Mouse (Mus musculus): Measurements from ENCODE around the gene Yars. TPM values are rescaled to one million over a fixed set of nuclear protein-coding genes. Genes with fewer than 3 reads are reported as not detected.

Gene Yars
- polyA plus RNA-seq, 1 experiment from 2014 or later = 83.2 TPM

GRCm38 (mm10) chr4:129231594-129232450 is 42.3 kb downstream of the Yars start:
- Histone ChIP-seq H3K9me3 (replicated peaks) (no peaks in the 10 kb centered on the region), H3K4me2 (replicated peaks) (peak overlapping the region; percentile 15), H3K4me1 (peaks cover 58% of the 10 kb centered on the region), H3K27me3 (no peaks in the 10 kb centered on the region), H3K4me3 (replicated peaks) (no peak overlapping the region), H3K36me3 (no peaks in the 10 kb centered on the region), H3K9ac (no peak overlapping the region), H3K27ac (replicated peaks) (peak overlapping the region; percentile 82)
- WGBS = 53% methylated on average over 12 of the region's 12 CpGs
- 0 out of 2 replicates have a peak, but pooled peaks have one; percentile 22 for ATAC-seq (ENCODE audit: insufficient number of reproducible peaks, low FRiP score, low TSS enrichment, low read depth)

- peak overlapping the region; percentile 82 for H3K27ac ChIP-seq (replicated peaks)
Observed at GRCm38 (mm10) chr4:129232561-129233360, 43.2 kb downstream of the Yars start.

GRCm38 (mm10) chr4:129234488-129234887 is 44.9 kb downstream of the Yars start:
- Histone ChIP-seq H3K4me1 (peaks cover 67% of the 10 kb centered on the region), H3K4me3 (replicated peaks) (no peak overlapping the region), H3K27me3 (no peaks in the 10 kb centered on the region), H3K4me2 (replicated peaks) (no peak overlapping the region), H3K27ac (replicated peaks) (no peak overlapping the region), H3K9ac (no peak overlapping the region), H3K9me3 (replicated peaks) (no peaks in the 10 kb centered on the region), H3K36me3 (no peaks in the 10 kb centered on the region)
- 74% methylated on average over 7 of the region's 7 CpGs for WGBS
- ATAC-seq (ENCODE audit: insufficient number of reproducible peaks, low FRiP score, low TSS enrichment, low read depth) = no peak

More at GRCm38 (mm10) chr4:129232561-129233360, 43.2 kb downstream of the Yars start:
- Histone ChIP-seq H3K9ac (no peak overlapping the region), H3K36me3 (no peaks in the 10 kb centered on the region), H3K4me3 (replicated peaks) (no peak overlapping the region), H3K27me3 (no peaks in the 10 kb centered on the region), H3K4me1 (peaks cover 57% of the 10 kb centered on the region), H3K9me3 (replicated peaks) (no peaks in the 10 kb centered on the region), H3K4me2 (replicated peaks) (0 out of 2 replicates have a peak overlapping the region, but pooled peaks have one; percentile 13)
- WGBS = 72% methylated on average over 9 of the region's 9 CpGs
- ATAC-seq (ENCODE audit: insufficient number of reproducible peaks, low FRiP score, low TSS enrichment, low read depth) = no peak

GRCm38 (mm10) chr4:129235147-129235546 is 45.6 kb downstream of the Yars start:
- Histone ChIP-seq H3K4me2 (replicated peaks) (no peak overlapping the region), H3K27ac (replicated peaks) (peak overlapping the region; percentile 1; the same call in 1 of the 2 replicates), H3K27me3 (no peaks in the 10 kb centered on the region), H3K36me3 (no peaks in the 10 kb centered on the region), H3K9ac (no peak overlapping the region), H3K4me1 (peaks cover 71% of the 10 kb centered on the region), H3K4me3 (replicated peaks) (no peak overlapping the region), H3K9me3 (replicated peaks) (no peaks in the 10 kb centered on the region)
- 76% methylated on average over 3 of the region's 3 CpGs for WGBS
- ATAC-seq (ENCODE audit: insufficient number of reproducible peaks, low FRiP score, low TSS enrichment, low read depth) = no peak

- no peaks in the 10 kb centered on the region for H3K27me3 ChIP-seq
- no peak overlapping the region; the same call in 1 of the 2 replicates for H3K4me2 ChIP-seq (replicated peaks)
- peak overlapping the region; percentile 66; the same call in 1 of the 2 replicates for H3K27ac ChIP-seq (replicated peaks)
- H3K9ac ChIP-seq = no peak overlapping the region
- no peaks in the 10 kb centered on the region for H3K9me3 ChIP-seq (replicated peaks)
- peaks cover 70% of the 10 kb centered on the region for H3K4me1 ChIP-seq
- no peak overlapping the region for H3K4me3 ChIP-seq (replicated peaks)
- WGBS = 74% methylated on average over 8 of the region's 8 CpGs
- no peak for ATAC-seq (ENCODE audit: insufficient number of reproducible peaks, low FRiP score, low TSS enrichment, low read depth)
- no peaks in the 10 kb centered on the region for H3K36me3 ChIP-seq
Observed at GRCm38 (mm10) chr4:129236236-129236813, 46.8 kb downstream of the Yars start.

GRCm38 (mm10) chr4:129237843-129238441 is 48.4 kb downstream of the Yars start:
- H3K9ac ChIP-seq = peak overlapping the region; percentile 55
- no peaks in the 10 kb centered on the region for H3K9me3 ChIP-seq (replicated peaks)
- peaks cover 72% of the 10 kb centered on the region for H3K4me1 ChIP-seq
- peak overlapping the region; percentile 96 for H3K4me2 ChIP-seq (replicated peaks)
- H3K27ac ChIP-seq (replicated peaks) = peak overlapping the region; percentile 72
- H3K4me3 ChIP-seq (replicated peaks) = peak overlapping the region; percentile 70
- no peaks in the 10 kb centered on the region for H3K36me3 ChIP-seq
- ATAC-seq (ENCODE audit: insufficient number of reproducible peaks, low FRiP score, low TSS enrichment, low read depth) = no peak
- no peaks in the 10 kb centered on the region for H3K27me3 ChIP-seq
- WGBS = 7% methylated on average over 21 of the region's 21 CpGs

- H3K27ac ChIP-seq (replicated peaks) = peak overlapping the region; percentile 72
- H3K27me3 ChIP-seq = no peaks in the 10 kb centered on the region
- peak overlapping the region; percentile 70 for H3K4me3 ChIP-seq (replicated peaks)
- H3K9ac ChIP-seq = peak overlapping the region; percentile 55
- no peaks in the 10 kb centered on the region for H3K36me3 ChIP-seq
- H3K4me2 ChIP-seq (replicated peaks) = peak overlapping the region; percentile 96
- H3K4me1 ChIP-seq = peaks cover 69% of the 10 kb centered on the region
- H3K9me3 ChIP-seq (replicated peaks) = no peaks in the 10 kb centered on the region
- ATAC-seq (ENCODE audit: insufficient number of reproducible peaks, low FRiP score, low TSS enrichment, low read depth) = peak; percentile 12
- WGBS = 0% methylated on average over 23 of the region's 23 CpGs
Observed at GRCm38 (mm10) chr4:129238579-129239016, 49.0 kb downstream of the Yars start.

- Histone ChIP-seq H3K36me3 (no peaks in the 10 kb centered on the region), H3K4me2 (replicated peaks) (peak overlapping the region; percentile 96), H3K27ac (replicated peaks) (peak overlapping the region; percentile 72), H3K27me3 (no peaks in the 10 kb centered on the region), H3K4me3 (replicated peaks) (peak overlapping the region; percentile 70), H3K9ac (peak overlapping the region; percentile 55), H3K9me3 (replicated peaks) (no peaks in the 10 kb centered on the region), H3K4me1 (peaks cover 69% of the 10 kb centered on the region)
- 0% methylated on average over 28 of the region's 29 CpGs for WGBS
- peak; percentile 84 for ATAC-seq (ENCODE audit: insufficient number of reproducible peaks, low FRiP score, low TSS enrichment, low read depth)
Observed at GRCm38 (mm10) chr4:129239075-129239474, 49.5 kb downstream of the Yars start.

- WGBS = 15% methylated on average over 7 of the region's 7 CpGs
- H3K9ac ChIP-seq = no peak overlapping the region
Observed at GRCm38 (mm10) chr4:129241898-129242297, 52.3 kb downstream of the Yars start.

GRCm38 (mm10) chr4:129242327-129242726 is 52.8 kb downstream of the Yars start:
- 28% methylated on average over 4 of the region's 4 CpGs for WGBS
- 0 out of 2 replicates have a peak, but pooled peaks have one; percentile 6 for ATAC-seq (ENCODE audit: insufficient number of reproducible peaks, low FRiP score, low TSS enrichment, low read depth)
- H3K4me2 ChIP-seq (replicated peaks) = no peak overlapping the region
- no peak overlapping the region for H3K4me3 ChIP-seq (replicated peaks)
- no peaks in the 10 kb centered on the region for H3K36me3 ChIP-seq
- no peaks in the 10 kb centered on the region for H3K9me3 ChIP-seq (replicated peaks)
- H3K4me1 ChIP-seq = peaks cover 63% of the 10 kb centered on the region
- H3K27me3 ChIP-seq = 0 out of 2 replicates have a peak, but pooled peaks cover 4% of the 10 kb centered on the region
- H3K27ac ChIP-seq (replicated peaks) = peak overlapping the region; percentile 79
- no peak overlapping the region for H3K9ac ChIP-seq

More at GRCm38 (mm10) chr4:129241898-129242297, 52.3 kb downstream of the Yars start:
- H3K9me3 ChIP-seq (replicated peaks) = no peaks in the 10 kb centered on the region
- peaks cover 63% of the 10 kb centered on the region for H3K4me1 ChIP-seq
- H3K36me3 ChIP-seq = no peaks in the 10 kb centered on the region
- H3K4me3 ChIP-seq (replicated peaks) = no peak overlapping the region
- 0 out of 2 replicates have a peak, but pooled peaks cover 4% of the 10 kb centered on the region for H3K27me3 ChIP-seq
- 0 out of 2 replicates have a peak, but pooled peaks have one; percentile 8 for ATAC-seq (ENCODE audit: insufficient number of reproducible peaks, low FRiP score, low TSS enrichment, low read depth)
- no peak overlapping the region for H3K4me2 ChIP-seq (replicated peaks)
- H3K27ac ChIP-seq (replicated peaks) = peak overlapping the region; percentile 79

Measured in embryonic facial prominence, embryonic 15.5 days (tissue).